Mouse (Mus musculus): ENCODE results near the gene Cyp46a1. TPM values are rescaled to one million over a fixed set of nuclear protein-coding genes. Genes with fewer than 3 reads are reported as not detected.

Gene Cyp46a1
- total and polyA plus RNA-seq, 3 experiments = not detected

DNA sequence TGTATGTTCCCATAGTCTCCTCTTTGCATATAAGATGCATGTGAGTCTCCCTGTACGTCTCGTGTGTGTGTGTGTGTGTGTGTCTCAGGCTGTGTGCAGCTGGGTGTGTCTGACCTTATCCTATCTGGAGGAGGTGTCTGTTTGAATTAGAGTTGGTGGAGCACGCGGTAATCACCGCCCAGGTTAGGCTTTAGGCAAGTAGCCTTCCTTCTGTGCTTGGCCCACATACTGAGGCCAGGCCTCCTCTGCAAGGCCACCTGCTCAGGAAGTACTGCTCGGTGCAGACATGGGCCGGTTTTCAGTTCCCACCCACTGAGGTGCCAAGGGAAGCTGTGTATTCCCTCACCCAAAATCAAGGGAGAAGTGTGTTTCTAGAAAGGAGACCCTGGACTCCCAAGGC is 31.7 kb downstream of the Cyp46a1 start:
- TF ChIP-seq TAL1 (IDR thresholded peaks at IDR 0.05; ENCODE audit: low read length) (no peak), ZMIZ1 (IDR thresholded peaks at IDR 0.05; ENCODE audit: low read depth, low read length) (no peak), MEF2A (IDR thresholded peaks at IDR 0.05; ENCODE audit: extremely low read depth, insufficient replicate concordance, low read depth, low read length, poor library complexity, severe bottlenecking) (no peak), ETS1 (IDR thresholded peaks at IDR 0.05; ENCODE audit: low read depth, low read length) (no peak), ZC3H11A (IDR thresholded peaks at IDR 0.05; ENCODE audit: low read depth, low read length) (no peak), HCFC1 (IDR thresholded peaks at IDR 0.05; ENCODE audit: low read depth, low read length) (no peak), RAD21 (IDR thresholded peaks at IDR 0.05; ENCODE audit: low read depth, low read length) (no peak)
- H3K4me1 ChIP-seq (ENCODE audit: control insufficient read depth in 1 of 2, insufficient read depth in 2 of 2, low read length in 2 of 2) = no peaks in the 10 kb centered on the region
- no peaks in the 10 kb centered on the region for H3K79me2 ChIP-seq (ENCODE audit: control insufficient read depth, insufficient read depth, low read length, poor library complexity)
- no peaks in the 10 kb centered on the region for H3K9me3 ChIP-seq (replicated peaks; ENCODE audit: insufficient read depth, low read length)
- H3K9ac ChIP-seq (ENCODE audit: control insufficient read depth, low read depth, low read length, poor library complexity, severe bottlenecking) = no peak overlapping the region
- no peaks in the 10 kb centered on the region for H3K36me3 ChIP-seq (ENCODE audit: control insufficient read depth in 1 of 2, insufficient read depth in 2 of 2, low read length in 2 of 2)
- H3K27ac ChIP-seq (ENCODE audit: control insufficient read depth, low read depth, low read length) = no peak overlapping the region
- H3K27me3 ChIP-seq (ENCODE audit: control insufficient read depth in 1 of 2, insufficient read depth in 2 of 2, low read length in 2 of 2) = no peaks in the 10 kb centered on the region
- no peak for DNase-seq (ENCODE audit: low read depth, low spot score)
- H3K4me3 ChIP-seq (ENCODE audit: control insufficient read depth in 1 of 2, insufficient read depth in 1 of 2, low read depth in 2 of 2, low read length in 2 of 2) = no peak overlapping the region

DNA sequence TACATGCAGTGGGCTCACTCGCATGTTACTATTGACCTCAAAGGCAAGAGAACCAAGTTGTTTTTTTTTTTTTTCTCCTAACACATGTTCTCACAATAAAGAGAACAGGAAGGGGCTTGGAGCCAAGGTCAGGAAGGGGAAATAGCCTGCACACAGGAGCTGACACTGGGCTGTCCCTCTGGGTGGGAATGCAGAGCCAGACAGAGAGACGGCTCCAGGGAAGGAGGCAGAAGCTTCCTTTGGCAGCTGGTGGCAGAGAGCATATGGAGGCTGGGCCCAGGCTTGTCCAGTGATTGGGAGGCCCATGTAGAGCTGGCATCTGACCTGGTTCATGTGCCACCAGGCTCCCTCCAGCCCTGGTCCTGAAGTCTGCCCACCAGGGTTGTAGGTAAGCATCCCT is 33.7 kb downstream of the Cyp46a1 start:
- H3K79me2 ChIP-seq (ENCODE audit: control insufficient read depth, insufficient read depth, low read length, poor library complexity) = no peaks in the 10 kb centered on the region
- H3K36me3 ChIP-seq (ENCODE audit: control insufficient read depth in 1 of 2, insufficient read depth in 2 of 2, low read length in 2 of 2) = no peaks in the 10 kb centered on the region
- DNase-seq (ENCODE audit: low read depth, low spot score) = no peak
- no peaks in the 10 kb centered on the region for H3K27me3 ChIP-seq (ENCODE audit: control insufficient read depth in 1 of 2, insufficient read depth in 2 of 2, low read length in 2 of 2)
- TF ChIP-seq GATA1 (IDR thresholded peaks at IDR 0.05; ENCODE audit: low read depth, low read length) = no peak
- TF ChIP-seq TCF12 (IDR thresholded peaks at IDR 0.05; ENCODE audit: low read depth, low read length) = no peak
- TF ChIP-seq KAT2A (conservative IDR thresholded peaks at IDR 0.05; ENCODE audit: low read depth, low read length) = no peak
- no peak for TF ChIP-seq E2F4 (IDR thresholded peaks at IDR 0.05; ENCODE audit: borderline replicate concordance, low read depth, low read length)
- no peak for TF ChIP-seq NRF1 (IDR thresholded peaks at IDR 0.05; ENCODE audit: insufficient read depth, low read depth, low read length, poor library complexity, severe bottlenecking)
- TF ChIP-seq POLR2AphosphoS5 (IDR thresholded peaks at IDR 0.05; ENCODE audit: borderline replicate concordance, low read depth, low read length) = no peak
- H3K4me3 ChIP-seq (ENCODE audit: control insufficient read depth in 1 of 2, insufficient read depth in 1 of 2, low read depth in 2 of 2, low read length in 2 of 2) = no peak overlapping the region
- H3K4me1 ChIP-seq (ENCODE audit: control insufficient read depth in 1 of 2, insufficient read depth in 2 of 2, low read length in 2 of 2) = no peaks in the 10 kb centered on the region
- no peaks in the 10 kb centered on the region for H3K9me3 ChIP-seq (replicated peaks; ENCODE audit: insufficient read depth, low read length)
- H3K27ac ChIP-seq (ENCODE audit: control insufficient read depth, low read depth, low read length) = no peak overlapping the region
- H3K9ac ChIP-seq (ENCODE audit: control insufficient read depth, low read depth, low read length, poor library complexity, severe bottlenecking) = no peak overlapping the region

DNA sequence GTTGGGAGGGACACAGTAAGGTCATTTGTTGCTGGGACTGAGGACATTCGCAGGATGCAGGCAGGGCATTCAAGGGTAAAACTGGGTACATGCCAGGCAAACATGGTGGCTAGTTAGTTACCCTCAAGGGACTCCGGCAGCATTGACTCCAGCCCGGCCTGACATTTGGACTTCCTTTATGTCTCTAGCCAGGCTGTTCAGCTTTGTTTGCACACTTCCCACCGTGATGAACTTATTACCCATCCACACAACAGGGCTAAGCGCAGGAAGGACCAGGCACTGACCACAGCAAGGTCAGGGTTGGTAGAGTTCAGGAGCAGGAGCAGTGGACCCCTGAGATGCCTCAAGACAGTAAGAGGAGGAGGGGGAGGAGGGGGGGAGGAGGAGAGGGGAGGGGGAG is 34.7 kb downstream of the Cyp46a1 start:
- TF ChIP-seq JUND (IDR thresholded peaks at IDR 0.05; ENCODE audit: low read depth, low read length) = no peak
- no peak for TF ChIP-seq USF1 (IDR thresholded peaks at IDR 0.05; ENCODE audit: low read depth, low read length)
- no peak for TF ChIP-seq E2F4 (IDR thresholded peaks at IDR 0.05; ENCODE audit: borderline replicate concordance, low read depth, low read length)
- TF ChIP-seq CTCF (IDR thresholded peaks at IDR 0.05 in 2 of 3, conservative IDR thresholded peaks at IDR 0.05 in 1 of 3; ENCODE audit: control insufficient read depth in 1 of 3, insufficient read depth in 1 of 3, low read depth in 2 of 3, low read length in 3 of 3, poor library complexity in 1 of 3, severe bottlenecking in 1 of 3) = no peak
- no peak for TF ChIP-seq MAZ (IDR thresholded peaks at IDR 0.05; ENCODE audit: low read depth, low read length)
- TF ChIP-seq ZKSCAN1 (IDR thresholded peaks at IDR 0.05; ENCODE audit: low read depth, low read length) = no peak
- no peak for TF ChIP-seq UBTF (IDR thresholded peaks at IDR 0.05; ENCODE audit: borderline replicate concordance, insufficient read depth, low read depth, low read length)
- TF ChIP-seq TBP (IDR thresholded peaks at IDR 0.05; ENCODE audit: low read depth, low read length) = no peak
- no peak overlapping the region for H3K27ac ChIP-seq (ENCODE audit: control insufficient read depth, low read depth, low read length)
- no peak overlapping the region for H3K4me3 ChIP-seq (ENCODE audit: control insufficient read depth in 1 of 2, insufficient read depth in 1 of 2, low read depth in 2 of 2, low read length in 2 of 2)
- H3K79me2 ChIP-seq (ENCODE audit: control insufficient read depth, insufficient read depth, low read length, poor library complexity) = no peaks in the 10 kb centered on the region
- no peaks in the 10 kb centered on the region for H3K4me1 ChIP-seq (ENCODE audit: control insufficient read depth in 1 of 2, insufficient read depth in 2 of 2, low read length in 2 of 2)
- no peak overlapping the region for H3K9ac ChIP-seq (ENCODE audit: control insufficient read depth, low read depth, low read length, poor library complexity, severe bottlenecking)
- DNase-seq (ENCODE audit: low read depth, low spot score) = no peak
- no peaks in the 10 kb centered on the region for H3K9me3 ChIP-seq (replicated peaks; ENCODE audit: insufficient read depth, low read length)
- H3K36me3 ChIP-seq (ENCODE audit: control insufficient read depth in 1 of 2, insufficient read depth in 2 of 2, low read length in 2 of 2) = no peaks in the 10 kb centered on the region
- H3K27me3 ChIP-seq (ENCODE audit: control insufficient read depth in 1 of 2, insufficient read depth in 2 of 2, low read length in 2 of 2) = no peaks in the 10 kb centered on the region

Measured in MEL (cell line).